Mouse (Mus musculus) hindbrain, embryonic 10.5 days (tissue): ENCODE data around the gene Lin37. TPM values are rescaled to one million over a fixed set of nuclear protein-coding genes. Genes with fewer than 3 reads are reported as not detected.
A peak's percentile ranks its signal among the peaks of the same experiment; 100 is the strongest.

ENCODE experiments used
- DNase-seq: peaks from one replicate; pipeline ENCODE4 v3.0.0-alpha.2; 2017; ENCODE audit warnings: low spot score
- H3K27ac ChIP-seq: fragments of 300-500 bp; sonication (generic); 2 replicates; pipeline ENCODE4 v1.5.1; 2016; ENCODE audit warnings: mild to moderate bottlenecking, moderate library complexity
- H3K27me3 ChIP-seq: fragments of 300-500 bp; sonication (generic); 2 replicates; pipeline ENCODE4 v1.6.1; 2016; ENCODE audit warnings: mild to moderate bottlenecking; ENCODE audit not compliant: poor library complexity, insufficient read depth, severe bottlenecking
- H3K36me3 ChIP-seq: fragments of 300-500 bp; sonication (generic); 2 replicates; pipeline ENCODE4 v1.6.1; 2016; ENCODE audit warnings: mild to moderate bottlenecking, moderate library complexity
- H3K4me1 ChIP-seq: fragments of 300-500 bp; sonication (generic); replicated peaks from 2 replicates; pipeline ENCODE4 v1.6.1; 2016; ENCODE audit warnings: mild to moderate bottlenecking
- H3K4me3 ChIP-seq: fragments of 300-500 bp; sonication (generic); 2 replicates; pipeline ENCODE4 v1.5.1; 2016; ENCODE audit warnings: mild to moderate bottlenecking, moderate library complexity
- H3K9me3 ChIP-seq: fragments of 300-500 bp; sonication (generic); 2 replicates; pipeline ENCODE4 v1.6.1; 2016; ENCODE audit warnings: mild to moderate bottlenecking, moderate library complexity
- WGBS: fragments of 180-500 bp; shearing (Covaris S2); methylation state at CpG from one replicate; pipeline ENCODE4 v1.1.7; 2016; 5-methylcytosine and 5-hydroxymethylcytosine counted together
- polyA plus RNA-seq: library from polyadenylated mRNA; unstranded; fragments of >200 nt; fragmentation: Nextera tagmentation; extraction: Ambion mirVana; gene quantifications from 2 replicates; pipeline ENCODE4 v1.2.1, GENCODE M21; 2016

The Lin37 gene
- polyA plus RNA-seq, 1 experiment from 2014 or later: 50.2 TPM

DNA sequence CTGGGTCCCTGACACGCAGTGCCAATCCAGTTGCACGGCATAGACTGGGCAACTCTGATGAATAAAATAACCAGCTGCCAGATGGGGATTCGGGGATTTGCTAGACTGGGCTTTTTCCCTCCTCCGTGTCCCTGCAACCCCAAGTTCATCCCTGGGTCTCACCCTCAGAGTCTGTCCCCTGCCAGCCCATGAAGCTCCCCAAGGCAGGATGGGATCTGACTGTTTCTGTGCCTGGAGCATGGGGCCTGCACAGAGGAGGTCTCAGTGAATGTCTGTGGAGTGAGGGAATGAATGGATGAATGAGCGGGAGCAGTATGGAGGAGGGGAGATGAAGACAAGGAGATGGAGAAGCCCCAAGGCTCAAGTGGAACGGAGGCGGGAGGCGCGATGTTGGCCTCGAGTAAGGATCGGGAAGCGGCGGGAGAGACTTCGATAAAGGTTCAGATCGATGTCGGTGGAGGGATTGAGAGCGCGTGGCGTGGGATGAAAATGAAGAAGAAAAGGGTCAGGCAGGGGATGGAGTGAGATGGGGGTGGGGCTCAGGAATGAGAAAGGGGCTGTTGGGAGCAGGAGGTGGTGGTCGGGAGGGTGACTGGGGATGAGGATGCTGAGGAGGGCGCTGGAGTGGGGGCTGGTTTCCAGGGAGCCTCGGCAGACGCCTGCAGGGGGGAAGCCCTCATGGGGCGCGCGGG, 25.6 kb downstream of the Lin37 start:
- no peak for DNase-seq
- Histone ChIP-seq H3K9me3 (no peaks in the 10 kb centered on the region), H3K27me3 (peaks cover 21% of the 10 kb centered on the region; the same call in 1 of the 2 replicates), H3K36me3 (peaks cover 51% of the 10 kb centered on the region), H3K4me3 (peak overlapping the region; percentile 78), H3K27ac (peak overlapping the region; percentile 97), H3K4me1 (peaks cover 45% of the 10 kb centered on the region)
- 6% methylated on average over 26 of the region's 26 CpGs for WGBS

DNA sequence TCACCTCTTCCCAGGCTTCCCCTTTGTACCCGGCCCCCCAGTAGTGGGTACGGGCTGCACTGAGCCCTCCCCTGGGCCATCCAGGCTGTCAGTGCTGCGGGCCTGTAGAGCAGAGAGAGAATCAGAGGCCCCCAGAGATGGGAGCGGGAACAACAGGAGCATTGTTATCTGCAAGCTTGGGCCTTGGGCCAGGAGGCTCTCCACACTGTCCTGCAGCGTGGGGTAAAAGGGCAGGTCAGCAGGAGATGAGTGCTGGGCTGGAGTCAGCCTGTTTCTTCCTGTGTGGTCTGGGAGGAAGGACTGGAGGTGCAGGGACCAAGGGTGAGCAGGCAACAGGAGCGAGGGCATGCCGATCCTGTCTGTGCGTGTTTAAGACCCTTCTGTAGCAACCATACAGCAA, 26.7 kb downstream of the Lin37 start:
- no peaks in the 10 kb centered on the region for H3K9me3 ChIP-seq
- H3K36me3 ChIP-seq: peaks cover 55% of the 10 kb centered on the region
- DNase-seq: peak; percentile 67
- peaks cover 45% of the 10 kb centered on the region for H3K4me1 ChIP-seq
- H3K27me3 ChIP-seq: peaks cover 27% of the 10 kb centered on the region; the same call in 1 of the 2 replicates
- H3K27ac ChIP-seq: peak overlapping the region; percentile 97
- H3K4me3 ChIP-seq: peak overlapping the region; percentile 78
- 5% methylated on average over 8 of the region's 8 CpGs for WGBS

DNA sequence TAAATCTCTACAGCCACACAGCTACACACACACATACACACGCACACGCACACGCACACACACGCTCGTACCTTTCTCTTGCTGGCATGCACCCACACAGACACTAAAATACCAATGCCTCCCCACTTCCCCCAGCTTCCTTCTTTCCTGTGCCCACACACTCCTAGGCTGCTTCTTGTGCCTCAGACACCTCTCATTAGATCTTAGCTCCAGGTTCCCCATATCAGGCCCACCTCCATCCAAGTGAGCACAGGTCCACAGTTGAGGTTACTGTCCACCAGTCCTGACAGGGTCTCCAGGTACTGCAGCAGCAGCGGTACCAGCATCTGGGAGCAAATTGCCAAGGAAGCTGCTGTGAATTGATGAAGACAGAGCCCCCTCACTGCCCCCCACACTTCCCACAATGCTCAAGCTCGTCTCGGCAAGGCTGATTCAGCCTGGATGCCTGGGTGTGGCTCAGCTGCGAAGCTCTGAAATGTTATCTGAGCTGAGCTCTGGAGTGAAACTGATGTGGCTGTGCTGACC, 28.3 kb downstream of the Lin37 start:
- WGBS: 82% methylated on average over 9 of the region's 9 CpGs
- H3K9me3 ChIP-seq: no peaks in the 10 kb centered on the region
- no peak overlapping the region for H3K27ac ChIP-seq
- no peak for DNase-seq
- H3K4me1 ChIP-seq: peaks cover 54% of the 10 kb centered on the region
- no peak overlapping the region for H3K4me3 ChIP-seq
- H3K36me3 ChIP-seq: peaks cover 67% of the 10 kb centered on the region
- H3K27me3 ChIP-seq: peaks cover 40% of the 10 kb centered on the region

DNA sequence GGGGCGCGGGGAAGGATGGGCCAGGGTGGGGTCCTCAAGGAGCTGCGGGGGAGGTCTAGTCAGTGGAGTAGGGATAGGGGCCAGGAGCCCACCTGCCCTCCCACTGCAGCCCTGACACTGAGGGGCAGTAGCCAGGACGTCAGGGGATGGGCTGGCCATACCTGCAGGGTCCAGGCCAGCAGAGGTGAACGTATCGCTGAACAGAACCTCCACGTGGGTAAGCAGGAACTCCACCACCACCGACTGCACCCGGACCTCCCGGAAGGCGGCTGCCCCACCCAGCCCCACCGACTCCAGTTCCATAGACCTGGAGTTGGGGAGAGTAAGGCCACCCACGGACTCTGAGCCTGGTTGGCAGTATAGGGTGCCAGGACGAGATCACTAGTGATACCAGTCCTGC, 32.7 kb downstream of the Lin37 start:
- 85% methylated on average over 14 of the region's 14 CpGs for WGBS
- Histone ChIP-seq H3K4me1 (peaks cover 25% of the 10 kb centered on the region), H3K27me3 (peaks cover 35% of the 10 kb centered on the region), H3K27ac (no peak overlapping the region), H3K4me3 (0 out of 2 replicates have a peak overlapping the region, but pooled peaks have one; percentile 20), H3K9me3 (no peaks in the 10 kb centered on the region), H3K36me3 (peaks cover 96% of the 10 kb centered on the region)
- no peak for DNase-seq

DNA sequence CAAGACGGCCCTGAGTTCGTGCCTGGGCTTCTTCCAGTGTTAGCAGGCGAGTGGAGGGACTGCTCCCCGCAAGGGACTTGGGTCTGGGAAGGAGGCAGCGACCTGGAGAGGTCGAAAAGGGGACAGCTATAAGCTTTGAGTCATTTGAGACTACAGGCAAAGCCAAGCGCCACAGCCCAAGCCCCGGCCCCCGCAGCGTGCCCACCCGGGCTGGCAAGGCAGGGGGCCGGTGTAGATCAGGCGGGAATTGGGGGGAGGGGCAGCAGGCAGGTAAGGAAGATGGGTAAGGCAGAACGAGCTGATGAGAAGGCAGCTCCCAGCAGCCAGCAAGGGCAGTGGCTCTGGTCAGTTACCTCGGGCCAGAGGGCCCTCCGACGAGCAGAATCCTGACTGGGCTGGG, 33.2 kb downstream of the Lin37 start:
- H3K4me3 ChIP-seq: peak overlapping the region; percentile 20; the same call in 1 of the 2 replicates
- no peaks in the 10 kb centered on the region for H3K9me3 ChIP-seq
- 23% methylated on average over 17 of the region's 17 CpGs for WGBS
- peaks cover 25% of the 10 kb centered on the region for H3K4me1 ChIP-seq
- H3K27ac ChIP-seq: 0 out of 2 replicates have a peak overlapping the region, but pooled peaks have one; percentile 24
- no peak for DNase-seq
- peaks cover 32% of the 10 kb centered on the region for H3K27me3 ChIP-seq
- peaks cover 91% of the 10 kb centered on the region for H3K36me3 ChIP-seq

GRCm38 (mm10) chr7:30525954-30526353, 33.7 kb downstream of the Lin37 start:
- H3K27me3 ChIP-seq: peaks cover 30% of the 10 kb centered on the region
- 0 out of 2 replicates have a peak overlapping the region, but pooled peaks have one; percentile 24 for H3K27ac ChIP-seq
- 33% methylated on average over 10 of the region's 10 CpGs for WGBS
- H3K36me3 ChIP-seq: peaks cover 86% of the 10 kb centered on the region
- peaks cover 26% of the 10 kb centered on the region for H3K4me1 ChIP-seq
- H3K9me3 ChIP-seq: no peaks in the 10 kb centered on the region
- no peak for DNase-seq
- H3K4me3 ChIP-seq: 0 out of 2 replicates have a peak overlapping the region, but pooled peaks have one; percentile 6

DNA sequence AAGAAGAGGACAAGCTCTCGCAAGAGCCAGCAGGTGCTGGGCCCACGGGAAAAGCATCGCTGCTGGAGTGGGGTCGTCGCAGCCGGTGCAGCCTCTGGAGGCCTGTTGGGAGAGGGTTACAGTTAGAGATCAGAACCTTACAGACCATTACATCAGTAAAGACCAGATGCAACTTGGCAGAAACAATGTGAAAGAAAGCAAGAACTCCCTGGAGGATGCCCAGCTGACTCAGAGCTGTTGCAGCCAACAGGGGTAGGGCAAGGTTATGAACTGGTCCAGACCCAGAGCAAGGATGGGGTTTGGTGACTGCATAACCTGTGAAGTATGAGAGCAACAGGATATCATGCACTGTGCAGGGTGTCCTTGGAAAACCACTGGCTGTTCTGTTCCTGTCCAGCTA, 35.2 kb downstream of the Lin37 start:
- Histone ChIP-seq H3K27ac (no peak overlapping the region), H3K4me3 (no peak overlapping the region), H3K4me1 (peaks cover 36% of the 10 kb centered on the region), H3K36me3 (peaks cover 71% of the 10 kb centered on the region), H3K9me3 (no peaks in the 10 kb centered on the region), H3K27me3 (peaks cover 30% of the 10 kb centered on the region)
- DNase-seq: no peak
- WGBS: 81% methylated on average over 6 of the region's 6 CpGs

- peaks cover 55% of the 10 kb centered on the region for H3K36me3 ChIP-seq
- H3K27ac ChIP-seq: no peak overlapping the region
- H3K9me3 ChIP-seq: no peaks in the 10 kb centered on the region
- peaks cover 42% of the 10 kb centered on the region for H3K4me1 ChIP-seq
- no peak for DNase-seq
- H3K4me3 ChIP-seq: no peak overlapping the region
- peaks cover 23% of the 10 kb centered on the region for H3K27me3 ChIP-seq
- WGBS: 80% methylated on average over 10 of the region's 10 CpGs
Measured at GRCm38 (mm10) chr7:30522871-30523270, 36.8 kb downstream of the Lin37 start.

GRCm38 (mm10) chr7:30520856-30521255, 38.8 kb downstream of the Lin37 start:
- peaks cover 35% of the 10 kb centered on the region for H3K36me3 ChIP-seq
- 76% methylated on average over 5 of the region's 5 CpGs for WGBS
- H3K4me1 ChIP-seq: peaks cover 29% of the 10 kb centered on the region
- no peaks in the 10 kb centered on the region for H3K9me3 ChIP-seq
- DNase-seq: no peak
- H3K4me3 ChIP-seq: no peak overlapping the region
- peaks cover 11% of the 10 kb centered on the region for H3K27me3 ChIP-seq
- peak overlapping the region; percentile 17; the same call in 1 of the 2 replicates for H3K27ac ChIP-seq

- Histone ChIP-seq H3K4me3 (no peak overlapping the region), H3K27me3 (peaks cover 15% of the 10 kb centered on the region), H3K27ac (peak overlapping the region; percentile 17; the same call in 1 of the 2 replicates), H3K4me1 (peaks cover 27% of the 10 kb centered on the region), H3K36me3 (peaks cover 30% of the 10 kb centered on the region), H3K9me3 (no peaks in the 10 kb centered on the region)
- 64% methylated on average over 4 of the region's 4 CpGs for WGBS
- DNase-seq: no peak
Measured at GRCm38 (mm10) chr7:30520396-30520795, 39.2 kb downstream of the Lin37 start.

- peaks cover 27% of the 10 kb centered on the region for H3K4me1 ChIP-seq
- peaks cover 10% of the 10 kb centered on the region for H3K36me3 ChIP-seq
- no peak for DNase-seq
- WGBS: 42% methylated on average over 8 of the region's 8 CpGs
- H3K4me3 ChIP-seq: peak overlapping the region; percentile 23
- H3K27ac ChIP-seq: no peak overlapping the region
- peaks cover 9% of the 10 kb centered on the region for H3K27me3 ChIP-seq
- no peaks in the 10 kb centered on the region for H3K9me3 ChIP-seq
Measured at GRCm38 (mm10) chr7:30518325-30518724, 41.3 kb downstream of the Lin37 start.

GRCm38 (mm10) chr7:30515003-30515760, 44.5 kb downstream of the Lin37 start:
- Histone ChIP-seq H3K4me1 (peaks cover 9% of the 10 kb centered on the region), H3K27me3 (peaks cover 4% of the 10 kb centered on the region; the same call in 1 of the 2 replicates), H3K9me3 (no peaks in the 10 kb centered on the region), H3K4me3 (no peak overlapping the region), H3K36me3 (no peaks in the 10 kb centered on the region), H3K27ac (no peak overlapping the region)
- DNase-seq: no peak
- WGBS: 60% methylated on average over 24 of the region's 24 CpGs

DNA sequence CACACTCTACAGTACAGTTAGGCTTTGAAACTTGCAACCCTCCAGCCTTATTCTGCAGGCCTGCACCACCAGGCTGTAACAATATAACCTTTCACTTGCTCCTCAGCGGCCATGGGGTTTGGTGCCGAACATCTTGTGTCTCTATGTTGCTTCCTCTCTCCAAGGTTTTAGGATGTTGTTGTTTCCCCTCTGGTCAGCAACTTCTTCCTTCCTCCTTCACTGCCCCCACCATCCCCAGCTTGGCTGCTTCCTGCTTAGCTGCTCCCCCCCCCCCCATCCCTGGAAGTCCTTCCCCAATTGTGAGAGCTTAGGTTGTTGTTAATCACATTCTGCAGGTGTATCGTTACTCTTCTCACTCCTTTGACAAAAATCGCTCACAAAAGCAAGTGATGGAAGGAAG, 51.6 kb downstream of the Lin37 start:
- Histone ChIP-seq H3K27ac (no peak overlapping the region), H3K4me3 (no peak overlapping the region), H3K27me3 (no peaks in the 10 kb centered on the region), H3K36me3 (no peaks in the 10 kb centered on the region), H3K9me3 (no peaks in the 10 kb centered on the region), H3K4me1 (no peaks in the 10 kb centered on the region)
- DNase-seq: no peak
- WGBS: 74% methylated on average over 4 of the region's 4 CpGs
